In the genomic region with DNA sequence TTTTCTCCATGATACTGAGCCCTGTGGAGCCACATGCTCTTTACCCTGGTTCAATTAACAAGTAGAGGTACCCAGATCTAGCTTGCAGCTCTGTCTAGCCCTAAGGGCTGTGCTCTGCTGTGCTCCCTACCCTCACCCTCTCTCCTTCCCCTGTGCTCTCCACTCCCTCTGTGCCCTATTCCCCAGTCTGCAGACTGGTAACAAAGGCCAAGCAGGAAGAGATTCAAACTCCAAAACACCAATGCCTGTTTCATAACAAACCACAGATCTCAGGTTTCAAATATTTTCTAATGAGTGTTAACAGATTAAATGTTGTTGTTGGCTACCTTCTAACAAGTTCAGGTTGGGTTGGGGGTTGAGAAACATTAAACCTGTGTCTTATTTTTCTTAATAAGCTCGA, we compare ENCODE assay signal across 23 mouse cellular contexts. TPM values are rescaled to one million over a fixed set of nuclear protein-coding genes. Genes with fewer than 3 reads are reported as not detected.
"Had no signal": no experiment of that assay in that cellular context is flagged by ENCODE, and none has a peak within 500 bp of the region (broad histone marks: within the 10 kb centered on the region; RNA-seq: fewer than 3 reads in every experiment).

No protein-coding gene starts in this region.

- H3K4me3 ChIP-seq: intestine, embryonic 15.5 days; kidney, embryonic 15.5 days; limb, embryonic 12.5 days; limb, embryonic 15.5 days; liver, embryonic 13.5 days; lung, embryonic 15.5 days; megakaryocyte, embryonic 14.5 days; midbrain, embryonic 10.5 days; midbrain, embryonic 13.5 days; myocyte; neural tube, embryonic 13.5 days; stomach, embryonic 15.5 days had no signal

- H3K4me1 ChIP-seq: intestine, embryonic 15.5 days; kidney, embryonic 15.5 days; limb, embryonic 12.5 days; liver, embryonic 13.5 days; lung, embryonic 15.5 days; megakaryocyte, embryonic 14.5 days; midbrain, embryonic 10.5 days; midbrain, embryonic 13.5 days; neural tube, embryonic 13.5 days; stomach, embryonic 15.5 days had no signal

- H3K9me3 ChIP-seq: intestine, embryonic 15.5 days; kidney, embryonic 15.5 days; limb, embryonic 12.5 days; limb, embryonic 15.5 days; liver, embryonic 13.5 days; lung, embryonic 15.5 days; megakaryocyte, embryonic 14.5 days; stomach, embryonic 15.5 days had no signal

- H3K4me2 ChIP-seq: intestine, embryonic 15.5 days; kidney, embryonic 15.5 days; limb, embryonic 12.5 days; limb, embryonic 15.5 days; liver, embryonic 13.5 days; lung, embryonic 15.5 days; midbrain, embryonic 13.5 days; neural tube, embryonic 13.5 days; stomach, embryonic 15.5 days had no signal

- H3K27ac ChIP-seq: intestine, embryonic 15.5 days; kidney, embryonic 15.5 days; limb, embryonic 12.5 days; limb, embryonic 15.5 days; liver, embryonic 13.5 days; lung, embryonic 15.5 days; midbrain, embryonic 10.5 days; midbrain, embryonic 13.5 days; neural tube, embryonic 13.5 days; stomach, embryonic 15.5 days had no signal

- H3K36me3 ChIP-seq: intestine, embryonic 15.5 days; kidney, embryonic 15.5 days; limb, embryonic 12.5 days; limb, embryonic 15.5 days; liver, embryonic 13.5 days; lung, embryonic 15.5 days; midbrain, embryonic 10.5 days; midbrain, embryonic 13.5 days; neural tube, embryonic 13.5 days; stomach, embryonic 15.5 days had no signal

- ATAC-seq: intestine, embryonic 15.5 days; midbrain, embryonic 13.5 days; midbrain, embryonic 16.5 days had no signal

- H3K9ac ChIP-seq: intestine, embryonic 15.5 days; kidney, embryonic 15.5 days; limb, embryonic 12.5 days; limb, embryonic 15.5 days; liver, embryonic 13.5 days; lung, embryonic 15.5 days; midbrain, embryonic 13.5 days; neural tube, embryonic 13.5 days; stomach, embryonic 15.5 days had no signal

- DNase-seq: kidney, adult 11 months; kidney, adult 8-10 months; kidney, postnatal 10 days; kidney, postnatal 36 days; left cerebral cortex, postnatal 4 days; liver, embryonic 13.5 days; retina, postnatal 1 day; right cerebral cortex, postnatal 25 days; spleen, adult 18-20 months; thymus, postnatal 25 days had no signal

- H3K27me3 ChIP-seq: intestine, embryonic 15.5 days; kidney, embryonic 15.5 days; limb, embryonic 12.5 days; limb, embryonic 15.5 days; liver, embryonic 13.5 days; lung, embryonic 15.5 days; megakaryocyte, embryonic 14.5 days; midbrain, embryonic 13.5 days; neural tube, embryonic 13.5 days; stomach, embryonic 15.5 days had no signal

RNA-seq across cellular contexts. Expression of a gene that starts 41.1 kb away (rescaled TPM):
- polyA plus RNA-seq: kidney, embryonic 15.5 days; limb, embryonic 12.5 days; midbrain, embryonic 10.5 days; midbrain, embryonic 13.5 days; midbrain, embryonic 16.5 days; neural tube, embryonic 13.5 days had no signal

RNA-seq across cellular contexts. Expression of a gene that starts 49.8 kb away (rescaled TPM):
- polyA plus RNA-seq: intestine, embryonic 15.5 days; limb, embryonic 12.5 days; limb, embryonic 15.5 days; lung, embryonic 15.5 days; midbrain, embryonic 10.5 days; midbrain, embryonic 13.5 days; midbrain, embryonic 16.5 days; myocyte; neural tube, embryonic 13.5 days; thymus, postnatal 0 days had no signal
